Mouse (Mus musculus) liver, embryonic 14.5 days (tissue): ENCODE data around the gene Zbtb39. TPM values are rescaled to one million over a fixed set of nuclear protein-coding genes. Genes with fewer than 3 reads are reported as not detected.
A peak's percentile ranks its signal among the peaks of the same experiment; 100 is the strongest.

Experiments
- ATAC-seq: fragments of 200-750 bp; cut with Nextera tagmentation; 2 replicates; pipeline ENCODE4 v1.8.0; 2017; ENCODE audit warnings: moderate number of reproducible peaks, mild to moderate bottlenecking, moderate library complexity; ENCODE audit not compliant: insufficient read depth
- DNase-seq, 3 experiments: peaks; one replicate each; pipeline ENCODE4 v3.0.0-alpha.2; 2012 to 2013; ENCODE audit warnings: low read depth in 3 of 3, low spot score in 3 of 3
- H3K27ac ChIP-seq: fragments of 300-500 bp; sonication (generic); 2 replicates; pipeline ENCODE4 v1.5.1; 2014; ENCODE audit warnings: moderate library complexity, mild to moderate bottlenecking, control low read depth, inconsistent platforms
- H3K27me3 ChIP-seq: fragments of 300-500 bp; sonication (generic); 2 replicates; pipeline ENCODE4 v1.6.1; 2014; ENCODE audit warnings: mild to moderate bottlenecking, low read length, moderate library complexity; ENCODE audit not compliant: control insufficient read depth, insufficient read depth
- H3K36me3 ChIP-seq: fragments of 300-500 bp; sonication (generic); replicated peaks from 2 replicates; pipeline ENCODE4 v1.6.1; 2014; ENCODE audit warnings: low read depth; ENCODE audit not compliant: control insufficient read depth, insufficient read depth
- H3K4me1 ChIP-seq, 2 experiments: fragments of 200-500 bp in 1 of 2; fragments of 300-500 bp in 1 of 2; sonication (generic) in 1 of 2; replicated peaks; 2 replicates each; pipeline ENCODE4 v1.6.1; 2012 to 2014; ENCODE audit warnings: antibody characterized with exemption in 1 of 2, inconsistent platforms in 1 of 2, low read length in 1 of 2; ENCODE audit not compliant: control insufficient read depth in 2 of 2, insufficient read depth in 2 of 2
- H3K4me2 ChIP-seq: fragments of 300-500 bp; sonication (generic); 2 replicates; pipeline ENCODE4 v1.6.1; 2014; ENCODE audit warnings: low read depth, mild to moderate bottlenecking, control low read depth, moderate library complexity
- H3K4me3 ChIP-seq, 2 experiments: fragments of 200-500 bp in 1 of 2; fragments of 300-500 bp in 1 of 2; sonication (generic) in 1 of 2; 2 replicates each; pipeline ENCODE4 v1.5.1; 2012 to 2014; ENCODE audit warnings: low read depth in 2 of 2, low read length in 2 of 2, mild to moderate bottlenecking in 2 of 2, control low read depth in 1 of 2, inconsistent platforms in 1 of 2, moderate library complexity in 1 of 2; ENCODE audit not compliant: insufficient read depth in 1 of 2
- H3K9ac ChIP-seq: fragments of 300-500 bp; sonication (generic); replicated peaks from 2 replicates; pipeline ENCODE4 v1.6.1; 2014; ENCODE audit warnings: mild to moderate bottlenecking, control low read depth, moderate library complexity
- H3K9me3 ChIP-seq: fragments of 300-500 bp; sonication (generic); 2 replicates; pipeline ENCODE4 v1.6.1; 2016; ENCODE audit warnings: low read length, mixed read lengths; ENCODE audit not compliant: control insufficient read depth
- CTCF ChIP-seq: IDR thresholded peaks from 2 replicates; pipeline ENCODE4 v1.5.1; 2016; ENCODE audit warnings: antibody characterized with exemption, low read depth, control low read depth
- EP300 ChIP-seq: IDR thresholded peaks from 2 replicates; pipeline ENCODE4 v1.6.1; 2016; ENCODE audit warnings: antibody characterized with exemption, low read depth
- WGBS: fragments of 180-500 bp; shearing (Covaris S2); extraction: QIAGEN DNeasy Blood & Tissue Kit; methylation state at CpG from one replicate; pipeline ENCODE4 v1.1.7; 2014; ENCODE audit not compliant: insufficient replicate concordance; 5-methylcytosine and 5-hydroxymethylcytosine counted together
- polyA plus RNA-seq, 2 experiments: library from polyadenylated mRNA; depleted of rRNA in 1 of 2; stranded (reverse) in 1 of 2; unstranded in 1 of 2; fragments of >200 nt; fragmentation: Nextera tagmentation in 1 of 2; extraction: Ambion mirVana in 1 of 2; gene quantifications; 2 replicates each; pipeline versions ENCODE4 v1.2.1 to v1.2.3; 2012 to 2014

The Zbtb39 gene
- polyA plus RNA-seq, 2 experiments = 0.83 to 2.1 TPM

GRCm38 (mm10) chr10:127739661-127740161 lies 373 bp downstream of the Zbtb39 start:
- no peaks in the 10 kb centered on the region for H3K27me3 ChIP-seq
- H3K4me2 ChIP-seq = peak overlapping the region; percentile 75
- H3K36me3 ChIP-seq = peaks cover 22% of the 10 kb centered on the region
- WGBS = under 1% methylated on average over 54 of the region's 55 CpGs
- ATAC-seq (peak; percentile 40), DNase-seq (no peak)
- H3K27ac ChIP-seq = no peak overlapping the region; the same call in 1 of the 2 replicates
- no peaks in the 10 kb centered on the region for H3K9me3 ChIP-seq
- H3K9ac ChIP-seq = peak overlapping the region; percentile 79
- H3K4me3 ChIP-seq = peak overlapping the region; percentile 72 to 82
- TF ChIP-seq EP300 (no peak), CTCF (no peak)
- H3K4me1 ChIP-seq = peaks cover 29 to 34% of the 10 kb centered on the region in 2 experiments

- 75% methylated on average over 5 of the region's 5 CpGs for WGBS
- Histone ChIP-seq H3K27ac (no peak overlapping the region), H3K9me3 (no peaks in the 10 kb centered on the region), H3K4me2 (no peak overlapping the region), H3K4me3 (no peak overlapping the region), H3K9ac (no peak overlapping the region), H3K4me1 (peaks cover 3 to 16% of the 10 kb centered on the region in 2 experiments), H3K36me3 (peaks cover 22% of the 10 kb centered on the region), H3K27me3 (no peaks in the 10 kb centered on the region)
- ATAC-seq (no peak), DNase-seq (no peak)
- peak; percentile 79 for TF ChIP-seq CTCF
- no peak for TF ChIP-seq EP300
These were observed 5.3 kb downstream of the Zbtb39 start for GRCm38 (mm10) chr10:127744661-127745060.

- Histone ChIP-seq H3K4me3 (no peak overlapping the region), H3K4me2 (no peak overlapping the region), H3K4me1 (peaks cover 0 to 15% of the 10 kb centered on the region in 2 experiments; a peak in 1 of 4 replicates), H3K36me3 (peaks cover 22% of the 10 kb centered on the region), H3K27me3 (no peaks in the 10 kb centered on the region), H3K9ac (no peak overlapping the region), H3K27ac (no peak overlapping the region), H3K9me3 (no peaks in the 10 kb centered on the region)
- WGBS = 55% methylated on average over 5 of the region's 5 CpGs
- TF ChIP-seq CTCF = no peak
- TF ChIP-seq EP300 = no peak
- no peak for DNase-seq
- ATAC-seq = no peak
These were observed 6.5 kb downstream of the Zbtb39 start for GRCm38 (mm10) chr10:127745886-127746285.

GRCm38 (mm10) chr10:127747254-127747653 lies 7.9 kb downstream of the Zbtb39 start:
- DNase-seq (no peak), ATAC-seq (no peak)
- 73% methylated on average over 8 of the region's 8 CpGs for WGBS
- Histone ChIP-seq H3K27me3 (no peaks in the 10 kb centered on the region), H3K4me3 (no peak overlapping the region), H3K9ac (no peak overlapping the region), H3K27ac (no peak overlapping the region), H3K4me1 (peaks cover 0 to 15% of the 10 kb centered on the region in 2 experiments; a peak in 1 of 4 replicates), H3K9me3 (no peaks in the 10 kb centered on the region), H3K4me2 (no peak overlapping the region), H3K36me3 (peaks cover 15% of the 10 kb centered on the region)
- TF ChIP-seq CTCF (no peak), EP300 (no peak)

- H3K36me3 ChIP-seq = peaks cover 2% of the 10 kb centered on the region
These were observed 9.7 kb downstream of the Zbtb39 start for GRCm38 (mm10) chr10:127748847-127749612.

More at GRCm38 (mm10) chr10:127748847-127749612, 9.7 kb downstream of the Zbtb39 start:
- Histone ChIP-seq H3K4me1 (peaks cover 0 to 17% of the 10 kb centered on the region in 2 experiments; a peak in 1 of 4 replicates), H3K4me2 (peak overlapping the region; percentile 23), H3K9ac (no peak overlapping the region), H3K4me3 (no peak overlapping the region), H3K27ac (no peak overlapping the region), H3K9me3 (no peaks in the 10 kb centered on the region), H3K27me3 (no peaks in the 10 kb centered on the region)
- TF ChIP-seq CTCF (no peak), EP300 (no peak)
- peak; percentile 50 for ATAC-seq
- 21% methylated on average over 8 of the region's 8 CpGs for WGBS
- no peak for DNase-seq
